Mouse (Mus musculus) midbrain, embryonic 11.5 days (tissue): Measurements from ENCODE around the gene Slc35f6. TPM values are rescaled to one million over a fixed set of nuclear protein-coding genes. Genes with fewer than 3 reads are reported as not detected.

ENCODE experiments used
- ATAC-seq: fragments of 200-750 bp; cut with Nextera tagmentation; 2 replicates; pipeline ENCODE4 v1.8.0; 2017; ENCODE audit warnings: moderate TSS enrichment, moderate library complexity; ENCODE audit not compliant: low FRiP score
- DNase-seq: peaks from one replicate; pipeline ENCODE4 v3.0.0; 2015; ENCODE audit warnings: low spot score; ENCODE audit errors: missing footprints
- H3K27ac ChIP-seq: fragments of 300-500 bp; sonication (generic); 2 replicates; pipeline ENCODE4 v1.5.1; 2014; ENCODE audit warnings: low read depth, low read length
- H3K27me3 ChIP-seq: fragments of 300-500 bp; sonication (generic); 2 replicates; pipeline ENCODE4 v1.6.1; 2014; ENCODE audit warnings: mild to moderate bottlenecking, low read length, moderate library complexity, mixed read lengths; ENCODE audit not compliant: control insufficient read depth, insufficient read depth
- H3K36me3 ChIP-seq: fragments of 300-500 bp; sonication (generic); 2 replicates; pipeline ENCODE4 v1.6.1; 2014; ENCODE audit warnings: mild to moderate bottlenecking, low read length, moderate library complexity, mixed read lengths; ENCODE audit not compliant: control insufficient read depth, insufficient read depth
- H3K4me1 ChIP-seq: fragments of 300-500 bp; sonication (generic); 2 replicates; pipeline ENCODE4 v1.6.1; 2014; ENCODE audit warnings: low read length; ENCODE audit not compliant: control insufficient read depth, insufficient read depth
- H3K4me2 ChIP-seq: fragments of 300-500 bp; sonication (generic); 2 replicates; pipeline ENCODE4 v1.6.1; 2014; ENCODE audit warnings: mild to moderate bottlenecking, moderate library complexity
- H3K4me3 ChIP-seq: fragments of 300-500 bp; sonication (generic); 2 replicates; pipeline ENCODE4 v1.5.1; 2014; ENCODE audit warnings: low read depth, low read length
- H3K9ac ChIP-seq: fragments of 300-500 bp; sonication (generic); 2 replicates; pipeline ENCODE4 v1.6.1; 2014; ENCODE audit warnings: low read length
- H3K9me3 ChIP-seq: fragments of 300-500 bp; sonication (generic); 2 replicates; pipeline ENCODE4 v1.6.1; 2016; ENCODE audit warnings: low read length; ENCODE audit not compliant: control insufficient read depth
- WGBS: fragments of 180-500 bp; shearing (Covaris S2); extraction: QIAGEN DNeasy Blood & Tissue Kit; methylation state at CpG from one replicate; pipeline ENCODE4 v1.1.7; 2014; 5-methylcytosine and 5-hydroxymethylcytosine counted together
- polyA plus RNA-seq: library from polyadenylated mRNA; unstranded; fragments of >200 nt; fragmentation: Nextera tagmentation; extraction: Ambion mirVana; gene quantifications from 2 replicates; pipeline ENCODE4 v1.2.1, GENCODE M21; 2014

Gene Slc35f6
- polyA plus RNA-seq, 1 experiment from 2014 or later, result 28.4 TPM

DNA sequence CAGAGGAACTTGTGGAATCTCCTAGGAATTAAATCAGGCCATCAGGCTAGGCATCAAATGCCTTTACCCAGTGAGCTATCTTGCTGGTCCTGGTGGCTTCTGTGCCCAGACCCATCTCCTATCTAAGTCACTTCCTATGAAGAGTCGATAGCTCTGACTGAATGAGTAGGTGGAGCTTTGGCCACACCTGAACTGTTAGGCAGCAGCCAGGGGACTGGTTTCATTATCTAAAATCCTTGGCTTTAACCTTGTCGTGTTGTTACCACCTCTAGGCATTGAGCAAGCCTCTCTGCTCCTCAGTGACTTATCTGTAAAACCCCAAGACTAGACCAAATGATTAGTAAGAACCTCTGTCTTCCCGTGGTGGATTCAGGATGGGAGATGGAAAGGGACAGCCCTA is 30.4 kb upstream of the Slc35f6 start:
- 35% methylated on average over 3 of the region's 3 CpGs for WGBS

DNA sequence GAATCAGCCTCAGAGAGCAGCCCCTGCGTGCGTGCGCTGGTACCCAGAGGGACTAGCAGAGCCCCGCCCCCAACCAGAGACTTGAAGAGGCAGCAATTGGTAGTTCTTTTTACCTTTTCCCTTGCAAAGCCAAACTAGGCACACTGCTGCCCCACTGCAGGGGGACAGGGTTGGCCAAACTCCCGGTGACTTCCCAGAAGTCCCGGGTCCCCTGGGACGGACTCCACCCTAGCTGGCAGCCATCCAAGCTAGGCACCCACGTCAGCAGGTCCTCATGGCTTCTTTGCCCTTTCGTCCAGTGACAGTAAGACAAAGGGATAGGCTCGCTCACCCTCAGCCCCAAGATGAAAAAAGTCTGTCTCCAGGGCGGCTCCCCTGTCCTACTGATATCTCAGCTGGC is 29.9 kb upstream of the Slc35f6 start:
- no peak overlapping the region for H3K4me3 ChIP-seq
- no peak overlapping the region for H3K27ac ChIP-seq
- no peaks in the 10 kb centered on the region for H3K9me3 ChIP-seq
- ATAC-seq (no peak), DNase-seq (no peak)
- H3K4me2 ChIP-seq, result no peak overlapping the region
- no peak overlapping the region for H3K9ac ChIP-seq
- no peaks in the 10 kb centered on the region for H3K36me3 ChIP-seq
- H3K27me3 ChIP-seq, result peaks cover 20% of the 10 kb centered on the region
- WGBS, result 42% methylated on average over 11 of the region's 11 CpGs
- H3K4me1 ChIP-seq, result peaks cover 9% of the 10 kb centered on the region

More for the DNA sequence above, 30.4 kb upstream of the Slc35f6 start:
- Histone ChIP-seq H3K36me3 (no peaks in the 10 kb centered on the region), H3K9me3 (no peaks in the 10 kb centered on the region), H3K9ac (no peak overlapping the region), H3K27me3 (peaks cover 15% of the 10 kb centered on the region), H3K4me2 (no peak overlapping the region), H3K4me3 (no peak overlapping the region), H3K4me1 (peaks cover 4% of the 10 kb centered on the region), H3K27ac (no peak overlapping the region)
- no peak for ATAC-seq
- peak; percentile 84 for DNase-seq

DNA sequence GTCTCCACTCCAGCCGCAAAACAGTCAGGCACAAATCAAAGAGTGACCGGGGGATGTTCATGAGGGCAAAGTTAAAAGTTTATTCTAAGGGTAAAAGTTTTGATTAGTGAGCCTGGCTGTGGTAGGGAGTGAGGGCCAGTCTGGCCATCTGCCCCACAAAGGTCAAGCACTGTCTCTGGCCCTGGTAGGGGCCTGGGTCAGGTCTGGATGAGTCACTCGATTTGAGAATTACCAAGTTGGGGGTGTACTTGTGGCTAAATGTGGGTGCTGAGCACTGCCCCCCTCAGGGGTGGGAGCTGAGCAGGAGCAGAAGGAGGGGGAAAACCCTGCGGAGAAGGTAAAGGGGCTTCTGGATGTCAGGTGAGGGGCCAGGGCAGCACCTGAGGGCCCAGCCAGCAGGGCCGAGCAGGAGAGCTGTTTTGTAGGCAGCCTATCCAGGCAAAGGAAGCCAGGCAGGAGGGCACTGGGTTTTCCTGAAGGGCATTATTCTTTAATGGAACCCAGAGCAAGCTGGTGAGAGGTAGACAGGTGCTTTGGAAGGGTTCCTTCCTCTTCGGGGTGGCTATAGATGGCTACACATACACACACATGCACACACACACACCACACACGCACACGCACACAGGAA is 29.2 kb upstream of the Slc35f6 start:
- H3K36me3 ChIP-seq, result no peaks in the 10 kb centered on the region
- no peak for ATAC-seq
- H3K4me2 ChIP-seq, result no peak overlapping the region
- WGBS, result 86% methylated on average over 8 of the region's 8 CpGs
- peak; percentile 51 for DNase-seq
- H3K4me3 ChIP-seq, result no peak overlapping the region
- H3K9me3 ChIP-seq, result no peaks in the 10 kb centered on the region
- H3K27ac ChIP-seq, result no peak overlapping the region
- peaks cover 11% of the 10 kb centered on the region for H3K4me1 ChIP-seq
- peaks cover 25% of the 10 kb centered on the region for H3K27me3 ChIP-seq
- no peak overlapping the region for H3K9ac ChIP-seq

DNA sequence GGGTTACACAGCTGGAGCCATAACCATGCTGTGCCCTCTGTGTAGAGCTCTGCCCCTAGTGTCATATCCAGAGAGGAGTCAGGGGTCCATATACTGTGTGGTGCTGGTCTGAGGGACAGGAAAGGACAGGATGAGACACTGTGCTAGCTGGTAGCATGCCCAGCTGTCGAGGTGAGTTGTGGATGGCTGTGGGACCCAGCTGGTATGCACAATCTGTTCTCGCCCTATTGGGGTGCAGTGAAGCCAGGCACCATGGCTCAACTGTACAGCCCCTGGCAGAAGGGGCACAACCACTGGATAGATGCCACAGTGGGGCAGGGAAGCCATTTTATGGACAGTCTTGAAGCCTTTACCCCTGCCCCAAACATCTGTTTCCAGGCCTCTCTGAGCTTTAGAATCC is 28.5 kb upstream of the Slc35f6 start:
- WGBS, result 76% methylated on average over 2 of the region's 2 CpGs
- peaks cover 26% of the 10 kb centered on the region for H3K27me3 ChIP-seq
- no peaks in the 10 kb centered on the region for H3K36me3 ChIP-seq

DNA sequence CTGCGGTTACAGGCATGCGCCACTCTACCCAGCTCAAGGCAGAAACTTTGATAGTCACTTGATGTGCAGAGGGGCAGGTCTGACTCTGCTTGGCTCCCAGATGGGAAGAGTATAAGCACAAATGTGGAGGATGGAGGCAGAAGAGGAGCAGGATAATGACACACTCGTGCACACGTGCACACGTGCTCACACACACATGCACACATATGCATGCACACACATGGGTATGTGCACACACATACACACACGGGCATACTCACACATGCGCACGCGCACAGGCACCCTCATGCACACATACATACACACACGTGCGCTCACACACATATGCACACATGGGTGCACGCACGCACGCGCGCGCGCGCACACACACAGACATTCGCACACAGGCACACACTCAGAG is 27.2 kb upstream of the Slc35f6 start:
- DNase-seq (peak; percentile 69), ATAC-seq (no peak)
- H3K4me2 ChIP-seq, result no peak overlapping the region
- no peak overlapping the region for H3K9ac ChIP-seq
- H3K27ac ChIP-seq, result no peak overlapping the region
- no peaks in the 10 kb centered on the region for H3K9me3 ChIP-seq
- H3K4me1 ChIP-seq, result peaks cover 11% of the 10 kb centered on the region
- H3K4me3 ChIP-seq, result no peak overlapping the region
- H3K27me3 ChIP-seq, result peaks cover 26% of the 10 kb centered on the region
- WGBS, result 99% methylated on average over 20 of the region's 20 CpGs
- no peaks in the 10 kb centered on the region for H3K36me3 ChIP-seq

More for the DNA sequence above, 28.5 kb upstream of the Slc35f6 start:
- Histone ChIP-seq H3K27ac (no peak overlapping the region), H3K4me3 (no peak overlapping the region), H3K4me1 (peaks cover 11% of the 10 kb centered on the region), H3K4me2 (no peak overlapping the region), H3K9me3 (no peaks in the 10 kb centered on the region), H3K9ac (no peak overlapping the region)
- ATAC-seq, result no peak
- DNase-seq, result peak; percentile 26

DNA sequence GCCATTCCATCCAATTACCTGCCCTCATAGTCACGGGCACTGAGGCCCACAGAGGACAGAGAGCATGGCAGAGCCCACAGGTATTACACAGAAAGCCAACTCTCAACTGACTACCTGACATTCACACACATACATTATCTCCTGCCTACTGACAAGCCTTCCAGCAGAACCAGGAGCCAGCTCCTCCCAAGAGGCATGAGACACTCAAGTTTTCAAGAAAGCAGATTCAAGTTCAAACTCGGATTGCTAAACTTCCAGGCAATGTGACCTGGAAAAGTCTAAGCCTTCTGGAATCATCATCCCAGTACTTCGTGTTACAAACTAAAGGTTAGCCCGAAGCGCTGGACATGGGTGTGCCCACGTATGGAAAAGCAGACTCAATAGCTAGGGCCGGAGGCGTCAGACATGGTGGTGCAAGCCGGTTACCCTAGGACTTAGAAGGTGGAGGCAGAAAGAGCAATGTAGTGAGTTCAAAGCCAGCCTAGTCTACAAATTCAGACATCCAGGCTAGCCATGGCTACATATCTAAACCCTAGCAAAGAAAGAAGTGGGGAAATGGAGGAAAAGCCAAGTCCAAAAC is 26.4 kb upstream of the Slc35f6 start:
- no peaks in the 10 kb centered on the region for H3K36me3 ChIP-seq
- H3K9me3 ChIP-seq, result no peaks in the 10 kb centered on the region
- peaks cover 26% of the 10 kb centered on the region for H3K27me3 ChIP-seq
- no peak overlapping the region for H3K4me3 ChIP-seq
- H3K9ac ChIP-seq, result no peak overlapping the region
- 83% methylated on average over 9 of the region's 9 CpGs for WGBS
- ATAC-seq (no peak), DNase-seq (peak; percentile 80)
- H3K4me1 ChIP-seq, result peaks cover 11% of the 10 kb centered on the region
- H3K4me2 ChIP-seq, result no peak overlapping the region
- no peak overlapping the region for H3K27ac ChIP-seq

DNA sequence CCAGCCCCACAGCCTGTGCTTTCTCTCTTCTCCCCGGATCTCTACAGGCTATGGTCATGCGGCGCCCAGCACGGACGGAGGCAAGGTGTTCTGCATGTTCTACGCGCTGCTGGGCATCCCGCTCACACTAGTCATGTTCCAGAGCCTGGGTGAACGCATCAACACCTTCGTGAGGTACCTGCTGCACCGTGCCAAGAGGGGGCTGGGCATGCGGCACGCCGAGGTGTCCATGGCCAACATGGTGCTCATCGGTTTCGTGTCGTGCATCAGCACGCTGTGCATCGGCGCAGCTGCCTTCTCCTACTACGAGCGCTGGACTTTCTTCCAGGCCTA is 25.9 kb upstream of the Slc35f6 start:
- Histone ChIP-seq H3K4me3 (peak overlapping the region; percentile 37; the same call in 1 of the 2 replicates), H3K9ac (no peak overlapping the region; the same call in 1 of the 2 replicates), H3K27ac (no peak overlapping the region), H3K4me2 (peak overlapping the region; percentile 73), H3K4me1 (peaks cover 11% of the 10 kb centered on the region), H3K36me3 (no peaks in the 10 kb centered on the region), H3K9me3 (no peaks in the 10 kb centered on the region), H3K27me3 (peaks cover 26% of the 10 kb centered on the region)
- DNase-seq, result no peak
- ATAC-seq, result peak; percentile 16; the same call in 1 of the 2 replicates
- 43% methylated on average over 22 of the region's 22 CpGs for WGBS

DNA sequence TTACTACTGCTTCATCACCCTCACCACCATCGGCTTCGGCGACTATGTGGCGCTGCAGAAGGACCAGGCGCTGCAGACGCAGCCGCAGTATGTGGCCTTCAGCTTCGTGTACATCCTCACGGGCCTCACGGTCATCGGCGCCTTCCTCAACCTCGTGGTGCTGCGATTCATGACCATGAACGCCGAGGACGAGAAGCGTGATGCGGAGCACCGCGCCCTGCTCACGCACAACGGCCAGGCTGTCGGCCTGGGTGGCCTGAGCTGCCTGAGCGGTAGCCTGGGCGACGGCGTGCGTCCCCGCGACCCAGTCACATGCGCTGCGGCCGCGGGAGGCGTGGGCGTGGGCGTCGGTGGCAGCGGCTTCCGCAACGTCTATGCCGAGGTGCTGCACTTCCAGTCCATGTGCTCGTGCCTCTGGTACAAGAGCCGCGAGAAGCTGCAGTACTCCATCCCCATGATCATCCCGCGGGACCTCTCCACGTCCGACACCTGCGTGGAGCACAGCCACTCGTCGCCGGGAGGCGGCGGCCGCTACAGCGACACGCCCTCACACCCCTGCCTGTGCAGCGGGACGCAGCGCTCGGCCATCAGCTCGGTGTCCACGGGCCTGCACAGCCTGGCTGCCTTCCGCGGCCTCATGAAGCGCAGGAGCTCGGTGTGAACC is 25.4 kb upstream of the Slc35f6 start:
- Histone ChIP-seq H3K4me1 (peaks cover 11% of the 10 kb centered on the region), H3K9ac (peak overlapping the region; percentile 53), H3K27ac (no peak overlapping the region), H3K4me2 (peak overlapping the region; percentile 73), H3K27me3 (peaks cover 26% of the 10 kb centered on the region), H3K36me3 (no peaks in the 10 kb centered on the region), H3K9me3 (no peaks in the 10 kb centered on the region), H3K4me3 (peak overlapping the region; percentile 37)
- peak; percentile 69 for ATAC-seq
- DNase-seq, result peak; percentile 95
- WGBS, result under 1% methylated on average over 69 of the region's 69 CpGs

DNA sequence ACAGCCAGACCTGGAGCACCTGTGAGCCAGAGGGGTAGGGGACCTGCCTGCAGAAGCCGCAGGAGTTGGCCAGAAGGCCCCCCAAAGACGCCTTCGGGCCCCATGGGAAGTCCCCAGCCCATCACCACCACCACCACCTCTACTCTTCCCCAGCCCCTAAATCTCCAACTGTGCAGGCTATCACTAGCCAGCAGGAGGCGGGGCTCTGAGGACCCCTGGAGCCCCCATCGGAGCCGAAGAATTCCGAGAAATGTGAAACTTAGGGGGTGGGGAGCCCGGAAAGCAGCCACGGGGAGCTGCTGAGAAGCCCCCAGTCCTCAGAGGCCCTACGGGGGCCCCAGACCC is 24.9 kb upstream of the Slc35f6 start:
- ATAC-seq (peak; percentile 57; the same call in 1 of the 2 replicates), DNase-seq (peak; percentile 93)
- peak overlapping the region; percentile 73 for H3K4me2 ChIP-seq
- no peak overlapping the region for H3K27ac ChIP-seq
- H3K9ac ChIP-seq, result peak overlapping the region; percentile 53
- H3K4me1 ChIP-seq, result peaks cover 11% of the 10 kb centered on the region
- no peaks in the 10 kb centered on the region for H3K9me3 ChIP-seq
- H3K27me3 ChIP-seq, result peaks cover 26% of the 10 kb centered on the region
- peak overlapping the region; percentile 37 for H3K4me3 ChIP-seq
- 1% methylated on average over 10 of the region's 10 CpGs for WGBS
- H3K36me3 ChIP-seq, result no peaks in the 10 kb centered on the region
